Mouse (Mus musculus): ENCODE measurements around the gene Rbm47.

DNA sequence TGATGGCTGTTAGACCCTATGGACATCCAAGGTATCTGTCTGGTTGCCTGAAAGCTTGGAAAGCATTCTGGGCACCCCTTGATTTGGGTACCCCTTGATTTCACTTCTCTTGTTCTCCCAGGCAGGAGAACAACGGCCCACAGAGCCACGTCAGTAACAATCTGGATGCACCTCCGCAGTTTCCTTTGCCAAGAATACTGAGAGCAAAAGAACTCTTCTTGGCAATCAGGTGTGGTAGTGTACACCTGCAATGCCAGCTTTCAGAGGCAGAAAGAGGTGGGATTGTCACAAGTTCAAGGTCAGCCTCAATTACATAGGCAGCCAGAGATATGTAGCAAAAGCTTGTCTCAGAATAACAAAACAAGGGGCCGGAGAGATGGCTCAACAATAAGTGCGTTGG, 98.7 kb downstream of the Rbm47 start:
- TF ChIP-seq POLR2A (IDR thresholded peaks at IDR 0.05; ENCODE audit: insufficient read depth, low read depth, low read length) (no peak), CTCF (IDR thresholded peaks at IDR 0.05) (no peak)

Data from heart, adult 2 months (tissue).